In genomic region chr10:20752883-20753282, GRCm38 (mm10) we compare ENCODE assay signal across 27 mouse cellular contexts.
"Had no signal": no experiment of that assay in that cellular context is flagged by ENCODE, and none has a peak within 500 bp of the region (broad histone marks: within the 10 kb centered on the region; RNA-seq: fewer than 3 reads in every experiment).

No protein-coding gene starts in this region.

- H3K9ac ChIP-seq: heart, embryonic 12.5 days; hindbrain, embryonic 12.5 days; hindbrain, embryonic 14.5 days; kidney, embryonic 15.5 days; limb, embryonic 12.5 days; liver, embryonic 13.5 days had no signal

- DNase-seq: gastrocnemius, adult 2 months; gastrocnemius, postnatal 10 days; gastrocnemius, postnatal 25 days; heart, adult 18-20 months; heart, postnatal 10 days; kidney, adult 11 months; kidney, adult 2 months; kidney, adult 9 months; kidney, postnatal 14 days; kidney, postnatal 36 days; layer of hippocampus, adult 9-11 months; liver; liver, embryonic 13.5 days had no signal

- H3K4me3 ChIP-seq: gastrocnemius, adult 2 months; heart, embryonic 10.5 days; heart, embryonic 12.5 days; hindbrain, embryonic 10.5 days; hindbrain, embryonic 12.5 days; kidney, embryonic 15.5 days; left cerebral cortex, adult 2 months; limb, embryonic 10.5 days; limb, embryonic 12.5 days; liver, embryonic 13.5 days had no signal

- H3K4me2 ChIP-seq: heart, embryonic 12.5 days; hindbrain, embryonic 12.5 days; hindbrain, embryonic 14.5 days; kidney, embryonic 15.5 days; limb, embryonic 12.5 days; liver, embryonic 11.5 days; liver, embryonic 13.5 days had no signal

- H3K36me3 ChIP-seq: heart, embryonic 10.5 days; heart, embryonic 12.5 days; hindbrain, embryonic 10.5 days; hindbrain, embryonic 12.5 days; kidney, embryonic 15.5 days; limb, embryonic 10.5 days; limb, embryonic 12.5 days; liver, embryonic 13.5 days had no signal

- H3K4me1 ChIP-seq: heart, embryonic 10.5 days; heart, embryonic 12.5 days; hindbrain, embryonic 10.5 days; hindbrain, embryonic 12.5 days; kidney, embryonic 15.5 days; limb, embryonic 10.5 days; limb, embryonic 12.5 days had no signal

- ATAC-seq: hindbrain, embryonic 16.5 days; inflammation-experienced regulatory T-cells, adult 6 months; intestine, embryonic 16.5 days had no signal

- H3K9me3 ChIP-seq: heart, embryonic 10.5 days; heart, embryonic 12.5 days; hindbrain, embryonic 10.5 days; hindbrain, embryonic 12.5 days; kidney, embryonic 15.5 days; limb, embryonic 10.5 days; limb, embryonic 12.5 days; liver, embryonic 13.5 days had no signal

- H3K27me3 ChIP-seq: heart, embryonic 12.5 days; hindbrain, embryonic 12.5 days; kidney, embryonic 15.5 days; limb, embryonic 12.5 days; liver, embryonic 13.5 days had no signal

- H3K27ac ChIP-seq: gastrocnemius, adult 2 months; heart, embryonic 10.5 days; hindbrain, embryonic 10.5 days; hindbrain, embryonic 12.5 days; hindbrain, embryonic 14.5 days; kidney, embryonic 15.5 days; kidney, postnatal 0 days; left cerebral cortex, adult 2 months; limb, embryonic 10.5 days; limb, embryonic 12.5 days; liver, embryonic 13.5 days had no signal
